Mouse (Mus musculus): ENCODE data around the gene Stx18. TPM values are rescaled to one million over a fixed set of nuclear protein-coding genes. Genes with fewer than 3 reads are reported as not detected.

Stx18 gene
- total and polyA plus RNA-seq, 3 experiments, result 26.3 to 35.8 (median 29.4) TPM

- Histone ChIP-seq H3K27me3 (replicated peaks) (no peaks in the 10 kb centered on the region), H3K27ac (ENCODE audit: insufficient read depth, low read depth) (no peak overlapping the region), H3K9me3 (replicated peaks; ENCODE audit: low read length) (no peaks in the 10 kb centered on the region), H3K36me3 (replicated peaks in 1 of 2; ENCODE audit: control insufficient read depth in 1 of 2, insufficient read depth in 1 of 2, low read length in 1 of 2) (peaks cover 0 to 8% of the 10 kb centered on the region in 2 experiments), H3K4me1 (ENCODE audit: control insufficient read depth in 1 of 2, insufficient read depth in 2 of 2) (no peaks in the 10 kb centered on the region), H3K79me2 (replicated peaks; ENCODE audit: control insufficient read depth, extremely low read depth, insufficient read depth, poor library complexity, severe bottlenecking) (no peaks in the 10 kb centered on the region), H3K4me2 (ENCODE audit: insufficient read depth, low read depth, poor library complexity, severe bottlenecking) (no peak overlapping the region), H3K9ac (ENCODE audit: insufficient read depth, low read depth) (no peak overlapping the region), H3K4me3 (replicated peaks in 1 of 3; ENCODE audit: low read depth in 2 of 3, low read length in 2 of 3, poor library complexity in 1 of 3) (no peak overlapping the region)
- in situ Hi-C loops (cut with MboI; ENCODE audit: low pct_ligation_motif_present, low pct_unique_long_range_greater_than_20kb, low sequenced_read_pairs) (loop anchor here (25.0 kb wide), 1 partner anchor 164 kb away; no protein-coding TSS in a partner anchor), dilution Hi-C loops (cut with MboI; ENCODE audit: extremely low pct_ligation_motif_present, extremely low pct_unique_long_range_greater_than_20kb, low sequenced_read_pairs) (no loop called here)
- TF ChIP-seq KAT2A (IDR thresholded peaks at IDR 0.05; ENCODE audit: insufficient replicate concordance, low read length) (no peak), MAX (IDR thresholded peaks at IDR 0.05; ENCODE audit: low read length) (no peak), HCFC1 (IDR thresholded peaks at IDR 0.05; ENCODE audit: low read depth, low read length) (no peak), JUND (conservative IDR thresholded peaks at IDR 0.05; ENCODE audit: low read depth, low read length) (no peak), ETS1 (conservative IDR thresholded peaks at IDR 0.05; ENCODE audit: low read depth, low read length) (no peak), SMC3 (IDR thresholded peaks at IDR 0.05; ENCODE audit: low read depth, low read length) (no peak), RCOR1 (conservative IDR thresholded peaks at IDR 0.05; ENCODE audit: low read depth, low read length) (no peak), MEF2A (IDR thresholded peaks at IDR 0.05; ENCODE audit: borderline replicate concordance, low read depth, low read length) (no peak), POLR2AphosphoS2 (IDR thresholded peaks at IDR 0.05; ENCODE audit: low read depth, low read length) (no peak), ZNF384 (IDR thresholded peaks at IDR 0.05; ENCODE audit: low read depth, low read length) (no peak), CHD1 (IDR thresholded peaks at IDR 0.05; ENCODE audit: low read depth, low read length) (no peak), ZMIZ1 (IDR thresholded peaks at IDR 0.05; ENCODE audit: low read depth, low read length) (no peak), MYC (IDR thresholded peaks at IDR 0.05; ENCODE audit: low read depth, low read length) (no peak), RAD21 (IDR thresholded peaks at IDR 0.05; ENCODE audit: low read depth, low read length) (no peak), GABPA (IDR thresholded peaks at IDR 0.05; ENCODE audit: insufficient replicate concordance, low read depth, low read length) (no peak), MXI1 (IDR thresholded peaks at IDR 0.05; ENCODE audit: low read depth, low read length) (no peak), POLR2A (IDR thresholded peaks at IDR 0.05; ENCODE audit: low read depth, low read length) (no peak), IRF4 (IDR thresholded peaks at IDR 0.05; ENCODE audit: low read depth, low read length) (no peak), EP300 (IDR thresholded peaks at IDR 0.05; ENCODE audit: low read length) (no peak), CTCF (conservative IDR thresholded peaks at IDR 0.05 in 1 of 2, IDR thresholded peaks at IDR 0.05 in 1 of 2; ENCODE audit: low read depth in 2 of 2, low read length in 2 of 2) (no peak)
- no peak for DNase-seq (ENCODE audit: extremely low read depth)
Measured at GRCm38 (mm10) chr5:38076326-38076725, 37.8 kb downstream of the Stx18 start.

GRCm38 (mm10) chr5:38078575-38078974, 40.0 kb downstream of the Stx18 start:
- H3K79me2 ChIP-seq (replicated peaks; ENCODE audit: control insufficient read depth, extremely low read depth, insufficient read depth, poor library complexity, severe bottlenecking), result no peaks in the 10 kb centered on the region
- no peak overlapping the region for H3K4me2 ChIP-seq (ENCODE audit: insufficient read depth, low read depth, poor library complexity, severe bottlenecking)
- no peak overlapping the region for H3K9ac ChIP-seq (ENCODE audit: insufficient read depth, low read depth)
- no peaks in the 10 kb centered on the region for H3K27me3 ChIP-seq (replicated peaks)
- in situ Hi-C loops (cut with MboI; ENCODE audit: low pct_ligation_motif_present, low pct_unique_long_range_greater_than_20kb, low sequenced_read_pairs) (loop anchor here (25.0 kb wide), 1 partner anchor 166 kb away; no protein-coding TSS in a partner anchor), dilution Hi-C loops (cut with MboI; ENCODE audit: extremely low pct_ligation_motif_present, extremely low pct_unique_long_range_greater_than_20kb, low sequenced_read_pairs) (no loop called here)
- DNase-seq (ENCODE audit: extremely low read depth), result no peak
- H3K9me3 ChIP-seq (replicated peaks; ENCODE audit: low read length), result no peaks in the 10 kb centered on the region
- H3K36me3 ChIP-seq (replicated peaks in 1 of 2; ENCODE audit: control insufficient read depth in 1 of 2, insufficient read depth in 1 of 2, low read length in 1 of 2), result peaks cover 0 to 9% of the 10 kb centered on the region in 2 experiments
- H3K4me1 ChIP-seq (ENCODE audit: control insufficient read depth in 1 of 2, insufficient read depth in 2 of 2), result peaks cover 0 to 5% of the 10 kb centered on the region in 2 experiments; a peak in 2 of 4 replicates
- H3K27ac ChIP-seq (ENCODE audit: insufficient read depth, low read depth), result no peak overlapping the region
- H3K4me3 ChIP-seq (replicated peaks in 1 of 3; ENCODE audit: low read depth in 2 of 3, low read length in 2 of 3, poor library complexity in 1 of 3), result no peak overlapping the region
- TF ChIP-seq MXI1 (IDR thresholded peaks at IDR 0.05; ENCODE audit: low read depth, low read length), result no peak
- no peak for TF ChIP-seq GABPA (IDR thresholded peaks at IDR 0.05; ENCODE audit: insufficient replicate concordance, low read depth, low read length)

Data from CH12.LX (cell line).